Mouse (Mus musculus): ENCODE data around the gene Olfr1233. TPM values are rescaled to one million over a fixed set of nuclear protein-coding genes. Genes with fewer than 3 reads are reported as not detected.

Gene Olfr1233
- total RNA-seq (2023; ENCODE audit: inconsistent age): not detected in 4 replicates

DNA sequence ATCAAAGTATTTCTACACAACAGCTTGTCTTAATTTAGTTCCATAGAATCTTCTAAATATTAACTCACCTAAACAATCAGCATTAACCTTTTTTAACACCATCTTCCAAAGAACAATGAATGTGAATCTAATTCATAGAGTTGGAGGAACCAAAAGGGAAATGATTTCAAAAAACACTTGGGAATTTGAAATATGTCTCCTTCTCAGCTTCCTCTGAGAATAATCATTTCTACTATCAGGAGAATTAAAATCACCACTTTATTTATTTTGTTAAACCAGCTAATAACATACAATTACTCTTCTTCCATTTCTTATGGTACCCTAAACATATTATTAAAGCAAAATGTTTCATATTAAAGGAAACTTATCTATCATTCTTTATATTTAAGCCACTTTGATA is at the start of gene Olfr1233:
Gene Olfr1233, minus strand, starts transcription at position 101 of the 400 bp plus-strand sequence.

DNA sequence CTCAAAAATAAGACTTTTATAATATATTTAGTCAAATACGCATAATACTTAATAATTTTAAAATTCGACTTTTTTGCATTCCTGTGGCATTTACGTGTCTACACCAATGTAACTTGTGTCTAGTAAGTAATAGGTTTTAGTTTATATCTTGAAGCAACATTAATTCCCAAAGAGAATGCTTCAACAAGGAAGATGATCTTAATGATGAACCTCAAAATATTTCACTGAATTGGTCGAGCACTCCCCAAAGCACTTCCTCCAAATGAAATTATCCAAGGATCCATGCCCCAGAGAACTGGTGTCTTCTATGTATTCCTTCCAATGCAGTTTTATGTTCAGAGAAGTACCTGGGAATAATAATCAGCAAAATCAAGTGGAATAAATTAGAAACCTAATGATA is 22.6 kb upstream of the Olfr1233 start, which contains the start of gene Olfr1234:
Gene Olfr1234, minus strand, starts transcription at position 101 of the 400 bp plus-strand sequence.

DNA sequence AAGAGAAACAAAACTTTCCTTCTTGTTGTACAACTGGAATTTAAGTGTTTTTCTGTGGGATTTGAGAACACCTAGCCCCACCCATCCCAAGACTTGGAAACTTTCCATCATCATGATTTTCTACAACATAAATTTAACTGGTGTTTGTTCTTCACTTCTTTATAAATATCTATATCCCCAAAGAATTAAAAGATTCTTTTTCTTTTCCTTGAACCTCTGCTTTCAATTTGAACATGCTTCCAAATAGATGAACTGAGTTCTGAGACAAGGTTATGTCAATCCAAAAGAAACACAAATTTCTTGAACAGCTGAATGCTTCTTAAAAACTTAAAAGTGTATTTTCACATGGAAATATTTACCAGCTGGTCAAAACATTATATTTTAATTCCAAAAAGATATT is 12.6 kb downstream of the Olfr1233 start, which contains the start of gene Olfr1232:
Gene Olfr1232, minus strand, starts transcription at position 101 of the 400 bp plus-strand sequence.

DNA sequence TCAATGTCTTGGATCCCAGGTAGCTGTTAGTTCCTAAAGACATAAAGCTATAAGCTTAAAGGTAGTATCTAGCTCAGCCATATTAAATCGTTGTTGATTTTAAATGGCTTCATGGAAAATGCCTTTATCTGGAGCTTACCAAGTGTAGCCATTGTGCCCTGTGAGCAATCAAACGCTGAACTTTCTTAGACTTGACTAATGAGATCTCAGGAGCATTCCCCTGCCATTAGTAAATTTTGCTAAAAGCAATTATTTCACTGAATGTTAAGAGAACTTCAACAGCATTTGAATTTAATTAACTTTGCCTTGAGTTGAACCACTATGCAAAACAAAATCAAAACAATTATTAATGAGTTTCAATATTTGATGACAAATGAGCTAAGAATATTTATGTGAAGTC is 35.2 kb downstream of the Olfr1233 start, which contains the start of gene Olfr1231:
Gene Olfr1231, minus strand, starts transcription at position 101 of the 400 bp plus-strand sequence.

DNA sequence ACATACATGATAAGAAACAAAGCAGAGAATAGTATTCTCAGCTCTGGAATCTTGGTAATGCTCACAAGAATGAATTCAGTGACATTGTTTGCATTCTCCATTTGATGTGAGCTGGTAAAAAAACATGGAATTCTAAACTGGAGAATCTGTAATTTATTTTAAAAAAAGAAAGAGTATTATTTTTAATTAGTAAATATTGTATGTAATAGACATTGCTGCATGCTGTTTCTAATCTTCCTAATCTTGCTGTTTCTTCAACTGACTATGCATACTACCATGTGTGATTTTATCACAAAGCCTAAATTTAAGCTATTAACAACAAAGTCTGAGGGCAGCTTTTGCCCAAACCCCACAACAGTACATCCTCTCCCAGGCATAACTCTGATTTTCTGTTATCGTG is 45.0 kb downstream of the Olfr1233 start, which contains the start of gene Olfr1230:
Gene Olfr1230, minus strand, starts transcription at position 101 of the 400 bp plus-strand sequence.

DNA sequence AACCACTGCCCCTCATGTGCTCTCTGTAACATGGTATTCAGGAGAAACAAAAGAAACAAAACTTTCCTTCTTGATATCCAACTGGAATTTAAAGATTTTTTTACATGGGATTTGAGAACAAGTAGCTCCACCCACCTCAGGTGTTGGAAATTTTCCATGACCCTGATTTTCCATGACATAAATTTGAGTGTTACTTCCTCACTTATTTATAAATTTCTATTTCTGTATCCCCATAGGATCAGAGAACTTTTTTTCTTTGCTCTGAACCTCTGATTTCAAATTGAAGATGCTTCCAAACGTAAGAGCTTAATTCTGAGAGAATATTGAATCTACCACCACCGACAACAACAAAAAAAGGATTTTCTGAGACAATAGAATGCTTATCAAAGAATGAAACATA is 54.3 kb downstream of the Olfr1233 start, which contains the start of gene Olfr1229:
Gene Olfr1229, minus strand, starts transcription at position 101 of the 400 bp plus-strand sequence.

Other genes with a start within 250 kb of the Olfr1233 start
- not detected in 4 replicates for gene Olfr1220, start 235.6 kb downstream of the Olfr1233 start, total RNA-seq (2023; ENCODE audit: inconsistent age)
- not detected in 4 replicates for gene Olfr1221, start 225.1 kb downstream of the Olfr1233 start, total RNA-seq (2023; ENCODE audit: inconsistent age)
- not detected in 4 replicates for gene Olfr1222, start 209.3 kb downstream of the Olfr1233 start, total RNA-seq (2023; ENCODE audit: inconsistent age)
- gene Olfr1223, start 190.8 kb downstream of the Olfr1233 start, total RNA-seq (2023; ENCODE audit: inconsistent age): not detected in 4 replicates
- not detected in 4 replicates for gene Olfr1224-ps1, start 178.3 kb downstream of the Olfr1233 start, total RNA-seq (2023; ENCODE audit: inconsistent age)
- not detected in 4 replicates for gene Olfr1225, start 167.7 kb downstream of the Olfr1233 start, total RNA-seq (2023; ENCODE audit: inconsistent age)
- gene Olfr1226, start 142.3 kb downstream of the Olfr1233 start, total RNA-seq (2023; ENCODE audit: inconsistent age): not detected in 4 replicates
- gene Olfr1228, start 88.3 kb downstream of the Olfr1233 start, total RNA-seq (2023; ENCODE audit: inconsistent age): not detected in 4 replicates
- gene Olfr1229, start 54.4 kb downstream of the Olfr1233 start, total RNA-seq (2023; ENCODE audit: inconsistent age): not detected in 4 replicates
- not detected in 4 replicates for gene Olfr1230, start 45.1 kb downstream of the Olfr1233 start, total RNA-seq (2023; ENCODE audit: inconsistent age)
- not detected in 4 replicates for gene Olfr1231, start 35.3 kb downstream of the Olfr1233 start, total RNA-seq (2023; ENCODE audit: inconsistent age)
- not detected in 4 replicates for gene Olfr1232, start 12.7 kb downstream of the Olfr1233 start, total RNA-seq (2023; ENCODE audit: inconsistent age)
- not detected in 4 replicates for gene Olfr1234, start 22.5 kb upstream of the Olfr1233 start, total RNA-seq (2023; ENCODE audit: inconsistent age)
- gene Olfr1238, start 67.3 kb upstream of the Olfr1233 start, total RNA-seq (2023; ENCODE audit: inconsistent age): 0.09 TPM in 1 of 4 replicates, not detected in the others
- gene Olfr1239, start 78.0 kb upstream of the Olfr1233 start, total RNA-seq (2023; ENCODE audit: inconsistent age): not detected in 4 replicates
- not detected in 4 replicates for gene Olfr1240, start 100.6 kb upstream of the Olfr1233 start, total RNA-seq (2023; ENCODE audit: inconsistent age)
- gene Olfr1241, start 144.7 kb upstream of the Olfr1233 start, total RNA-seq (2023; ENCODE audit: inconsistent age): not detected in 4 replicates
- gene Olfr1242, start 155.9 kb upstream of the Olfr1233 start, total RNA-seq (2023; ENCODE audit: inconsistent age): not detected in 4 replicates
- gene Olfr1243, start 189.1 kb upstream of the Olfr1233 start, total RNA-seq (2023; ENCODE audit: inconsistent age): not detected in 4 replicates
- gene Olfr1245, start 236.0 kb upstream of the Olfr1233 start, total RNA-seq (2023; ENCODE audit: inconsistent age): not detected in 4 replicates